Mouse (Mus musculus) stomach, postnatal 0 days (tissue): ENCODE results near the gene Rbl2.

Experiments
- CTCF ChIP-seq: IDR thresholded peaks from 2 replicates; pipeline ENCODE4 v1.5.1; 2016; ENCODE audit warnings: antibody characterized with exemption, low read depth, mild to moderate bottlenecking, moderate library complexity
- EP300 ChIP-seq: optimal IDR thresholded peaks from 2 replicates; pipeline ENCODE3; 2016; ENCODE audit warnings: antibody characterized with exemption

GRCm38 (mm10) chr8:91118131-91118530 is 48.3 kb downstream of the Rbl2 start:
- TF ChIP-seq CTCF (peak; percentile 72), EP300 (no peak)
